Mouse (Mus musculus) kidney, embryonic 14.5 days (tissue): ENCODE measurements around the gene Pkd1l2. TPM values are rescaled to one million over a fixed set of nuclear protein-coding genes. Genes with fewer than 3 reads are reported as not detected.

Experiments used
- ATAC-seq: fragments of 200-750 bp; cut with Nextera tagmentation; 2 replicates; pipeline ENCODE4 v1.8.0; 2017; ENCODE audit warnings: moderate number of reproducible peaks, mild to moderate bottlenecking, moderate TSS enrichment, moderate library complexity; ENCODE audit not compliant: low FRiP score, low TSS enrichment
- H3K27ac ChIP-seq: fragments of 300-500 bp; sonication (generic); 2 replicates; pipeline ENCODE4 v1.5.1; 2014; ENCODE audit warnings: low read depth, mild to moderate bottlenecking, low read length, moderate library complexity, mixed read lengths
- H3K27me3 ChIP-seq: fragments of 300-500 bp; sonication (generic); 2 replicates; pipeline ENCODE4 v1.6.1; 2014; ENCODE audit warnings: mild to moderate bottlenecking, low read length; ENCODE audit not compliant: control insufficient read depth, insufficient read depth
- H3K36me3 ChIP-seq: fragments of 300-500 bp; sonication (generic); 2 replicates; pipeline ENCODE4 v1.6.1; 2014; ENCODE audit warnings: low read length, mixed read lengths; ENCODE audit not compliant: control insufficient read depth, insufficient read depth
- H3K4me1 ChIP-seq: fragments of 300-500 bp; sonication (generic); 2 replicates; pipeline ENCODE4 v1.6.1; 2014; ENCODE audit warnings: low read length, mixed read lengths; ENCODE audit not compliant: control insufficient read depth, insufficient read depth
- H3K4me2 ChIP-seq: fragments of 300-500 bp; sonication (generic); replicated peaks from 2 replicates; pipeline ENCODE4 v1.6.1; 2014; ENCODE audit warnings: low read depth, mild to moderate bottlenecking, low read length
- H3K4me3 ChIP-seq: fragments of 300-500 bp; sonication (generic); 2 replicates; pipeline ENCODE4 v1.5.1; 2014; ENCODE audit warnings: mild to moderate bottlenecking, low read length
- H3K9ac ChIP-seq: fragments of 300-500 bp; sonication (generic); 2 replicates; pipeline ENCODE4 v1.6.1; 2014; ENCODE audit warnings: low read depth, mild to moderate bottlenecking, low read length, moderate library complexity
- H3K9me3 ChIP-seq: fragments of 300-500 bp; sonication (generic); 2 replicates; pipeline ENCODE4 v1.6.1; 2016; ENCODE audit warnings: low read length; ENCODE audit not compliant: control insufficient read depth
- WGBS: fragments of 180-500 bp; shearing (Covaris S2); extraction: QIAGEN DNeasy Blood & Tissue Kit; methylation state at CpG from one replicate; pipeline ENCODE4 v1.1.7; 2014; 5-methylcytosine and 5-hydroxymethylcytosine counted together
- polyA plus RNA-seq: library from polyadenylated mRNA; unstranded; fragments of >200 nt; fragmentation: Nextera tagmentation; extraction: Ambion mirVana; gene quantifications from 2 replicates; pipeline ENCODE4 v1.2.1, GENCODE M21; 2014

The Pkd1l2 gene
- polyA plus RNA-seq, 1 experiment from 2014 or later: not detected

DNA sequence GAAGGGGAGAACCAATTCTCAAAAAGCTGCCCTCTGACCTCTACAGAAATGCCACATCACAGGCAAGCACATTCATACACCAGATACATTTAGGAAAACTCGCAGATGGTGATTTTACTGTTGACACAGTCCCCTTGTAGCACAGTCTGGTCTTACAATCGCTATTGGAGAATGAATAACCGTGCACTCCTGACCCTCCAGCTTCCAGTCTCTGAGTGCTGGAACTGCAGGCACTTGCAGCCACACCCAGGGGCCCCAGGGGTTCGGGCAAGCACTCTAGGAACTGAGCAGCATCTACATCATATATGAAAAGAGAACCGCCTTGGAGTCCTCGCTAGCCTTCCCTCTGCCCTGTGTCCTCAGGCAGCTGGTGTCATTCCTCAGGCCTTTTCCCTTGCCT is 50.8 kb downstream of the Pkd1l2 start:
- no peak for ATAC-seq
- Histone ChIP-seq H3K27ac (no peak overlapping the region), H3K9ac (no peak overlapping the region)

DNA sequence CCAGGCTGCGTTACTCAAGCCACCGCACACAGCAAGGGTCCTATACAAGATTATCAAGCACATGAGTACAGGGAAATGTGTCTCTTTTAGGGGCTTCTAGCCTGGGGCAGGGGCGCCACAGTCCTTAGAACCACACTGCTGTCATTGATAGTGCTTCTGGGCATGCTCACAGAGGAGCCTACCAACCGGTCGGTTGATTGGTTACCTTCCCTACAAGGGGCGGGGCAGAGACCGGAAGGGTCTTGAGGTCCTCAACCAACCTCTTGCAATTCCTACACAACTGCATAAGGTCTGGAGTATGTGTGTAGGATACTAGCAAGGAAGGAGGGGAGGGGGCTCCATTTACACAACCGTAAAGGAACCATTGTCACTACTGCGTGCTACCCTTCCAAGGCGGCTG is 53.6 kb downstream of the Pkd1l2 start:
- 0 out of 2 replicates have a peak, but pooled peaks cover 3% of the 10 kb centered on the region for H3K4me1 ChIP-seq
- H3K4me2 ChIP-seq: no peak overlapping the region
- ATAC-seq: no peak
- no peak overlapping the region for H3K27ac ChIP-seq
- no peaks in the 10 kb centered on the region for H3K36me3 ChIP-seq
- H3K9ac ChIP-seq: no peak overlapping the region
- 93% methylated on average over 10 of the region's 10 CpGs for WGBS
- no peaks in the 10 kb centered on the region for H3K9me3 ChIP-seq
- H3K27me3 ChIP-seq: no peaks in the 10 kb centered on the region
- H3K4me3 ChIP-seq: no peak overlapping the region

More for the DNA sequence above, 50.8 kb downstream of the Pkd1l2 start:
- H3K36me3 ChIP-seq: no peaks in the 10 kb centered on the region
- no peaks in the 10 kb centered on the region for H3K9me3 ChIP-seq
- H3K4me1 ChIP-seq: 0 out of 2 replicates have a peak, but pooled peaks cover 3% of the 10 kb centered on the region
- WGBS: 55% methylated on average over 6 of the region's 6 CpGs
- H3K27me3 ChIP-seq: no peaks in the 10 kb centered on the region
- no peak overlapping the region for H3K4me2 ChIP-seq
- no peak overlapping the region for H3K4me3 ChIP-seq

- 79% methylated on average over 5 of the region's 5 CpGs for WGBS
Measured at GRCm38 (mm10) chr8:117027601-117028000, 54.6 kb downstream of the Pkd1l2 start.

GRCm38 (mm10) chr8:117022297-117022993 is 59.8 kb downstream of the Pkd1l2 start:
- H3K4me3 ChIP-seq: no peak overlapping the region
- H3K4me1 ChIP-seq: no peaks in the 10 kb centered on the region
- H3K9me3 ChIP-seq: no peaks in the 10 kb centered on the region
- H3K4me2 ChIP-seq: no peak overlapping the region
- ATAC-seq: no peak; the same call in 1 of the 2 replicates
- no peaks in the 10 kb centered on the region for H3K36me3 ChIP-seq
- no peaks in the 10 kb centered on the region; the same call in 1 of the 2 replicates for H3K27me3 ChIP-seq
- no peak overlapping the region for H3K27ac ChIP-seq
- 73% methylated on average over 1 of the region's 1 CpGs for WGBS
- H3K9ac ChIP-seq: no peak overlapping the region

More at GRCm38 (mm10) chr8:117027601-117028000, 54.6 kb downstream of the Pkd1l2 start:
- ATAC-seq: no peak
- H3K4me1 ChIP-seq: 0 out of 2 replicates have a peak, but pooled peaks cover 3% of the 10 kb centered on the region
- H3K27me3 ChIP-seq: no peaks in the 10 kb centered on the region
- H3K27ac ChIP-seq: no peak overlapping the region
- no peak overlapping the region for H3K4me3 ChIP-seq
- no peaks in the 10 kb centered on the region for H3K36me3 ChIP-seq
- no peak overlapping the region for H3K9ac ChIP-seq
- no peaks in the 10 kb centered on the region for H3K9me3 ChIP-seq
- H3K4me2 ChIP-seq: no peak overlapping the region

DNA sequence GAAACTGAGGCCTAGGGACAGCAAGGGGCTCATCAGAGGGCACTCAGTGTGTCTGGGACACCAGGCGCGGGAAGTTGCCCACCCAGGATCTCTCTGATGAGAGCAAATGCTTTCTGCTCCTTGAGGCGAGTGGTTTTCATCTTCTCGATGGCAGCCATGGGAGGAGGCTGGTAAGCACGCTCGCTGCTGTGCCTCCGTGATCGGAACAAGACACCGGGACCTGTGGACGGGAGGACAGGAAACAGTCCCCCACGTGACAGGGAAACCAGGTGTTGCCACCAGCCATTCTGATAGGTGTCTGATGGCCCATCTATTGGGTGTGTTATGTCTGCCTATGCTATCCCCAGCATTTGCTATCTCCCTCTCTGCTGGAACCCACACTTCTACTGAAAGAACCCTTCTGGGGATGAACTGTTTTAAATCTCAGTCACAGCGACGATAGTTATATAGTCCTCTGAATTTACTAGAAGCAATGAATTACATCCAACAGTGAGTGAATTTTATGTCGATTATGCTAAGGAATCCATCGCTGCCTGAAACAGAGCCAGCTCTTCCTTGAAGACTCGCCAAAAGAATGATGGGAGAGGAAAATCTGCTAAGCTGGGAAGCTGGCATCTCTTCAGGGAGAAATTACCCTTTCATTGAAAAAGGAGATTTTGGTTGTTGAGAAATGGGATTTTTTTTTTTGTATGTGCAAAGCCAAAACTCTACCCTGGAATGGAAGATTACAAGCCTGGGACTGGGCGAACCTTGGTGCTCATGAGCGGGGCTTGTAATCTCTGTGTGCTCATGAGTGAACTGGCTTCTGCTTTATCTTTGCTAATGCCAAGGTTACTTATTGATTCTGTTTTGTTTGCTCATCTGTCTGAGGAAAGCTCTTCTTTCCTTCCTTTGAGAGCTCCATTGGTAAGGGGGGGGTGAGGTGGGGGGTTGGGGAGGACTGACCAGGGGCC is 62.6 kb downstream of the Pkd1l2 start:
- H3K27ac ChIP-seq: no peak overlapping the region
- H3K9me3 ChIP-seq: no peaks in the 10 kb centered on the region
- no peak overlapping the region for H3K4me3 ChIP-seq
- H3K4me1 ChIP-seq: no peaks in the 10 kb centered on the region
- WGBS: 83% methylated on average over 18 of the region's 18 CpGs
- H3K27me3 ChIP-seq: no peaks in the 10 kb centered on the region; the same call in 1 of the 2 replicates
- H3K9ac ChIP-seq: no peak overlapping the region
- no peak for ATAC-seq
- no peaks in the 10 kb centered on the region for H3K36me3 ChIP-seq
- no peak overlapping the region for H3K4me2 ChIP-seq

GRCm38 (mm10) chr8:117017896-117018295 is 64.4 kb downstream of the Pkd1l2 start:
- Histone ChIP-seq H3K4me1 (no peaks in the 10 kb centered on the region), H3K36me3 (no peaks in the 10 kb centered on the region), H3K4me3 (no peak overlapping the region), H3K4me2 (no peak overlapping the region), H3K27me3 (no peaks in the 10 kb centered on the region; the same call in 1 of the 2 replicates), H3K27ac (no peak overlapping the region), H3K9me3 (no peaks in the 10 kb centered on the region), H3K9ac (no peak overlapping the region)
- no peak for ATAC-seq
- WGBS: 93% methylated on average over 4 of the region's 4 CpGs

- Histone ChIP-seq H3K4me2 (no peak overlapping the region), H3K9me3 (no peaks in the 10 kb centered on the region), H3K27me3 (no peaks in the 10 kb centered on the region; the same call in 1 of the 2 replicates), H3K36me3 (no peaks in the 10 kb centered on the region), H3K9ac (no peak overlapping the region), H3K4me3 (no peak overlapping the region), H3K4me1 (no peaks in the 10 kb centered on the region), H3K27ac (no peak overlapping the region)
- no peak for ATAC-seq
- 50% methylated on average over 8 of the region's 8 CpGs for WGBS
Measured at GRCm38 (mm10) chr8:117017006-117017405, 65.2 kb downstream of the Pkd1l2 start.

- Histone ChIP-seq H3K27ac (no peak overlapping the region), H3K4me3 (no peak overlapping the region), H3K9me3 (no peaks in the 10 kb centered on the region), H3K9ac (no peak overlapping the region), H3K36me3 (no peaks in the 10 kb centered on the region), H3K4me2 (no peak overlapping the region), H3K4me1 (no peaks in the 10 kb centered on the region), H3K27me3 (no peaks in the 10 kb centered on the region; the same call in 1 of the 2 replicates)
- no peak for ATAC-seq
- WGBS: 68% methylated on average over 4 of the region's 4 CpGs
Measured at GRCm38 (mm10) chr8:117015670-117016069, 66.6 kb downstream of the Pkd1l2 start.
